Mouse (Mus musculus): ENCODE results near the gene Irak1bp1.

Irak1bp1 gene

DNA sequence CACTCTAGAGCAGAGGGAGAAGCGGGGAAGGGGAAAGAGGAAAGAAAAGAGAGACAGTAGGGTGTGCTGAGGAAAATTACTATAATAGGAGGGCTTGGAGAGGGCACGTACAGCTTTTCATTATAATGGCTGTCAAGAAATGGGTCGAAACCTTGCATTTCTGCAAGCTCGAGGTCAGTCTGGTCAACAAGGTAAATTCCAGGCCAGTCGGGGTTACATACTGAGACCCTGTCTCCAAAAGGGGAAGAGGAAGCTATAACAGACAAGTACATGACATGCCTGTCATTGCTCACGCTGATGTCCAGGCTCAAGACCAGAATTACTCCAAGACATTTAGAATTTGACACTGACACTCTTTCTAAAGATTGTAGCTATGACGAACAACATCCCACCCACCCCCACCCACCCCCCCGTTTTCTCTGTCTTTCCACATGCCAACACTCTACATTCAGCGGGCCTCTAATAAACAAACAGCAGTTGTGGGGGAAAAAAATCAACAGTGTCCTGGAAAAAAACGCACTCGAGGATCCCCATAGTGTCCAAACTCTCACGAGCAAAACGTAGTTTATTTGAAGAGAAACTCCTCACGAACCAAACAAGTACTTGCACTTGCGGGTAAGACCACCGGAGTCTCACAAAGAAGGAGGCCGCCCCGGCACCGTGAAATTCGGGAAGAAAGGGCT, at the start of gene Irak1bp1:
Gene Irak1bp1 (plus strand): TSS at position 534 of the 683 bp plus-strand sequence.
- no peak for DNase-seq (ENCODE audit: low spot score in 2 of 2)

DNA sequence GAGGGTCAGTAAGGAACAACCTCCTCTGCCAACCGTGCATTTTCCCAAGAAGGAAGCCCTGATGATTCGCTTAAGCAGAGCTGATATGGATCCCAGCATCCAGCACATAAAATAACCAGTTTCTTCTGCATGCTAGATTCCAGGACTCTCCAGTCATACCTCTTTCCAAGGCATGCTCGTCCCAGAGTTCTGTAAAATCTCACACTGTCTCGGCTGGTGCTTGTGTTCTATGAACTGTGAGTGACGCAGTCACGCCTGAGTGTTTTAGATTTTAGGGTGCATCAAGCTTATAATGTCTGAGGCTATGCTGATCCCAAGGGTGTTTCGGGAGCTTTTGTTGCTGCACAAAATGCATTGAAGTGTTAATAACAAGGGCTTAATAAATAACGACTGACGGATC, 41.0 kb upstream of the Irak1bp1 start:
- no peak for DNase-seq (ENCODE audit: low spot score in 2 of 2)

DNA sequence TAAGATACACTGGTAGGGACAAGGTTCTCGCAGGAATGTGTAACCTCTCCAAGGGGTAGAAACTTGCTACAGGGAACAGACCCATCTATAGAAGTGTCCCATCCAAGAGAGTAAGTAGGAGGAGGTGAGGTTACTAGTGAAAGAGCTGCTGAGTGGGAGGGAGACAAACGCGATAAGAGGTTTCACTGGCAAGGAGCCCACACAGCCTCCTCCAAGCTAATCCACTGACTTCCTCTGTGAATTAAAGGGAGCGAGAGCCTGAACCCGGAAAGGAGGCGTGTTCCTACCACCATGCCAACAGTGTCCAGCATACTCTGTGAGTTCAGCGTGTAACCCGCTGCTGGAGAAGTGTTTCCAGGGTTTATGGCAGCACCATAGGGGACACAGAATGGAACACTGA, 29.0 kb upstream of the Irak1bp1 start:
- DNase-seq (ENCODE audit: low spot score in 2 of 2), result no peak

DNA sequence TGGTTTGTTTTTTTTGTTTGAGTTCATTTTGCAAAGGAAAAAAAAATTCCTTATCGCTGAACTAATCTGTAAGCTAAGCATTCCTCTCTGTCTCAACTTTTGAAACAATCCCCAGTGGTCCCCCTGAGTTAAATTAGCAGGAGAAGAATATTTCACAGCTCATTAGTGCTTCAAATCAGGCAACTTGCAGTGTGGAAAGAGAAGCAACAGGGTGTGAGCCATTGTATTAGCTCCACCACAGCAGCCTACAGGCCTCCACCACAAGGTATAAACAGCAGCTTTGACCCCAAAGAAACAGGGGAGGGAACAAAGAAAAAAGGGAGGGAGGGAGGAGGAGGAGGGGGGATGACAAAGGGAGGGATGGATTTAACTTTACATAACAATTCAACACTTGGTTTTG, 22.2 kb upstream of the Irak1bp1 start:
- no peak for DNase-seq (ENCODE audit: low spot score in 2 of 2)

DNA sequence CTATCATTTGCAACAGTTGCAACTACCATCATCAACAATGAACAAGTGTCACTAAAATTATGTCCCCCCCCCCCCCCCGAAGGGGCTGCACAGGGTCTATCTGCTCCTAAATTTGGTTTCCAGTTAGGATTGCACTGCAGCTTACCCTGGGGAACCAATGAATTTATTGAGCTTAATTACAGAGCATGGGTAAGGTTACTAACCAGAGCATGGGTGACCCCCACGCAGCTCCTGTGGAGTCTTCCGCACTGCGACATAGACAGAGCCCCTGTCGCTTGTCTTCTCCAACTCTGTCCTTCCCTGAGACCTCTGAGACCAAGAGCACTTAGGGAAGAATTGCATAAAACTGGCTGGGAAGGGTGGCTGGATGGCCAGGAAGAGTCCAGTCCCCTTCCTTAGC, 21.7 kb upstream of the Irak1bp1 start:
- no peak for DNase-seq (ENCODE audit: low spot score in 2 of 2)

DNA sequence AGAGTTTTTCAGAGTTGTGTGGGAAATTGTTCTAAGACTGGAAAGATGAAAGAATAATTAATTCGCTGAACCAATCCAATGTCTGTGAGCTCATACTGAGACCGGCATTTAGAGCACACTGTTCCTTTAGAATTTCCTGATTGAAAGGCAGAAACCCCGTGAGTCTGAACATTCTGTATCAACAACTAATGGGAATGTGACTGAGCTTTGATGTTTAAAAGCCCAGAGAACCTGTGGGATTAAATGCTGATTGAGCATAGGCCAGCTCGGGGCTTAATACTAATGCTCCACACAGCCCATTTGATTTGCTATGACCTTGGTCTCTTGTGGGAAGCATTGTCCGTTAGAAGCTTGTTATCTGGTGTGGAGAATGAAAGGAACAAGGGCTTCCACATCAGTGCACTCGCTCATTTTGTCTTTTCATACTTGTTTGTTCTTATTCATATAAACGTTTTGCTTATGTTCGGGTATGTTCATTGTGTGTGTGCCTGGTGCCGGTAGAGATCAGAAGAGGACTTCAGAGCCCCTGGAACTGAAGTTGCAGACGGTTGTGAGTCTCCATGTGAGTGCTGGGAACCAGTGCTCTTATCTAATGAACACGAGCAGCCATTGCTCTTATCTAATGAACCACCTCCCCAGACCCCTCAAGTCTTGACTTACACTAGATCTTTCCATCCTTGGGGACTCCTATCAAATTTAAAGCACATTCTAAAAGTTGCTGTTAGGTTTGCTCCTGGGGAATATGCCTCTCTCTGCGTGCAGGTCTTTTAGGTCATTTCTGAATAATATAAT, 17.0 kb upstream of the Irak1bp1 start:
- DNase-seq (ENCODE audit: low spot score in 2 of 2), result no peak

DNA sequence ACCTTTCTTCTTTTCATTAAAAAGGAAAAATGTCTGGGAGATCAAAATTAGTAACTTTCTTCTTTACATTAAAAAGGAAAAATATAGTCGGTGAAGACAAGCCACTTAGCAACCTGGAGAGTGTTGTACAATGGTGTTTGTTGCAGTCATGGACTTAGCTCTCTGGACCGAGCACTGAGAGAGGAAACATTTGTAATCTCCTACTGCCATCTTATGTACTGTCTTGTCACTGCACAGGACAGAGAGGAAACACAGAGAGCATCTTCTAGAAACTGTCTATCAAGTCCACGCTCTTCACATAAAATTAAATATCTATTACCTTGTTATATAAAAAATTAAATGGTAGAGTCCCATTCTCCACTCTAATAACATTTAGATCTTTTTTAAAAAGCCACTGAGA, 14.8 kb upstream of the Irak1bp1 start:
- no peak for DNase-seq (ENCODE audit: low spot score in 2 of 2)

DNA sequence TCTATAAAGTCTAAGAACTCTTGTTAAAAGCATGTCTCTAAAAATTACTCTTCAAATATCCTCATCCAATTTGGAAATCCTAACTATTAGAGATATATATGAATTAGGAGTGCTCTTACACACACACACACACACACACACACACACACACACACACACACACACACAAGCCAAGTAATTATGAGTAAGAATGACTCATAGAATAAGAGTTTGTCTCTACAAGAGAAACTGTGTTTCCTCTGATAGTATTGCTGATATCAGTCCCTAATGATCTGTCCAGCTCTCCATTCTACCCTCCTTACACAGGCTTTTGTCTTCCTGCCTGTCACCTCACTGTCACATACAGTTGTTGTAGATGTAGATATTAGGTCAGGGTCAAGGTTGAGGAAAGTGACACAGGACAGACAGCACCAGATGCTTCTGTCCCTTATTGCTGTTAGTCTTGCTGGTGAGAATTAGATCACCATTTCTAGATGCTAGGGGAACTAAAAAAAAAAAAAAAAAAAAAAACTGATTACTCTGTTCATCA, 14.0 kb upstream of the Irak1bp1 start:
- no peak for DNase-seq (ENCODE audit: low spot score in 2 of 2)

DNA sequence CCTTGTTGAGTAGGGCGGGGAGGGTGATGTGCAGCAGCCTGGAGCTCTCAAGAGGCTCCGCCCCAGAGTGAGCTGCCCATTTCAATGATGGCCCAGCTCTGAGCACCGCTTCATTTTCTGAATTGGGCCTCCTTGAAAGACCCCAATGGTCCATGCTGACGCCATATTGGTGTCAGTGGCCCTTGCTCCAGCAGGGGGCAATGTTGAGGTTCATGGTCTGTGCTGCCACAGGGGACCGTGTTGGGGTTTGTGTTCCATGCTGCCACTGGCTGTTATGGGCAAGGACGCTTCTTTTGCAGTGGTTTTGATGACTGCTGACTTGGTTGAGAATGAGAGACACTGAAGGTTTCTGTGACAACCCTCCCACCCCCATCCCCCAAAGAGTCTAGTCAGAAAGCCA, 2.9 kb upstream of the Irak1bp1 start:
- DNase-seq (ENCODE audit: low spot score in 2 of 2), result no peak

DNA sequence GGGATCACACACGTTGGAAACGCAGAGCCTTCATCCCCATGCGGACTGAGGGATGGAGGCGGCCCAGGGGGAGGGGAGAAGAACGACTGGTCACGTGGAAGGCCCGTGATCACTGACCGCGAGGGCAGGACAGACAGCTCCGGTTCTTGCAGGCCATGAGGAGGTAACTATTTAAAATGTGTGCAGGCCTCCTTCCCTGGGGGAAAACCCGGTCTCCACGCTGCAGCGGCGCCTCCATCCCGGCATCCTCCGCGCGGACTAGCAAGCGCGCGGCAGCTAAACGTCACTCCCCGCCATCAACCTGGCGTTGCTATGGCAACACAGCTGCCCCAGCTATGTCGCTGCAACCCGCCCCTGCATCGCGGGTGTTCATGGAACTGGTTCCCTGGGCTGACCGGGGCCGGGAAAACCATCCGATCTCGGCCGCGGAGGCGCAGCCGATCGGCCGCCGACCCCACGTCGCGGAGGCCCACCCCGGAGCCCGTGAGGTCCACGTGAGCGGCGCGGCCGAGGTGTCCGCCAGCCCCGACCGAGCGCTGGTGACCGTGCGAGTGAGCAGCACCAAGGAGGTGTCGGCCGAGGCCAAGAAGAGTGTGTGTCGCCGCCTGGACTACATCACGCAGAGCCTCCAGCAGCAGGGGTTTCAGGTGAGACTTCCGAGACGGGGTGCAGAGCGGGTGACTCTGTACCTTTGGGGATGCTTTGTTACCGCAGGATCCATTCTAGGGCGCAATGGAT, 522 bp downstream of the Irak1bp1 start:
- peak; percentile 85 to 86 for DNase-seq (ENCODE audit: low spot score in 2 of 2)

DNA sequence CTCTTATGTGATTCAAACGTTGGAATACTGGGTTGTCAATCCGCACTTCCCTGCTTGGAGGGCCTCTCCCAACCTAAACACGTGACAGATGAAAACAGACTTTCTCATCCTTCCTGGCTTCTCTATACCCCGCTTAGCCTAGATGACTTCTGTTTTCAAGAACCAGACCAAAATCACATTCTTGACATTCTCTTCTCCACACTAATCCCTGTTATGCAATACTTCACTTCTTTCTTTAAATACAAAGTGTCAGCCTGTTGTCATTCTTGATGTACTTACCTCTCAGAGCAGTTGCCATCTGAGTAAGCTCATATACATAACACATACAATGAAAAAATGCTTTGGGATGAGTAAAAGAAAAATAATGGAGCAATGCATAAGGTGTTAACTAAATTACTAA, 2.6 kb downstream of the Irak1bp1 start:
- no peak for DNase-seq (ENCODE audit: low spot score in 2 of 2)

DNA sequence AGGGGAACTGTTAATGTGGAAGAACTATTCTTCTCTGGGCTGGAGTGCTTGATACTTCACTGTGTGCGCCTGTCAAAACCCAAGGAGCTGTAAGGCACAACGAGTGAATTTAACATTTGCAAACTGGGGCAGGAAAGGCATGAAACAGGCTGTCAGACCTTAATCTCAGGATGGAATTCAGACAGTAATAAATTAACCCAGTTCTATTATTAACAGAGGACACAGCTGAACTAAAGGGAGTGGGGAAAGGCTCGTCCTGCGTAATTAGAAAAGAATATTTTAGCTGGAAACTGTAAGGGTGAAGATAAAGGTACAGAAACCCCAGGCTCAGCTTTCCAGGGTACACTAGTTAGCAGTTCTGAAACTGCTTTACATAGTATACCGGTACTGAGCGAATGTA, 6.6 kb downstream of the Irak1bp1 start:
- DNase-seq (ENCODE audit: low spot score in 2 of 2), result no peak

DNA sequence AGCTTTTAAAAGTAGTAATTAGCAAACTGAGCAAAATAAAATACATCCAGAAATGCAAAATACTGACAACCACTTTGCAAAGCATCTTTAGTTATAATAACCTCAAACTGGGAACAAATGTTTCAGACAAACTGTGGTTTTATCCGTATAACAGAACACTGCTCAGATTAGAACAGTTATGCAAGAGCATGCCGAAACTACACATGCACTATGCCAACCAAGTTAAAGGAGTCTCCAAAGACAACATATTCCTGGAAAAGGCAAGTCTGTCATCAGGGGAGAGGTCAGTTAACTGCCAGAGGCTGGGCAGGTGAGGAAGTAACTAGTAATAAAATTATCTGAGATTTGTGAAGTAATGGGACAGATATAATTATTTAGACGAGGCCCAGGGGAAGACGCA, 13.3 kb downstream of the Irak1bp1 start:
- no peak for DNase-seq (ENCODE audit: low spot score in 2 of 2)

DNA sequence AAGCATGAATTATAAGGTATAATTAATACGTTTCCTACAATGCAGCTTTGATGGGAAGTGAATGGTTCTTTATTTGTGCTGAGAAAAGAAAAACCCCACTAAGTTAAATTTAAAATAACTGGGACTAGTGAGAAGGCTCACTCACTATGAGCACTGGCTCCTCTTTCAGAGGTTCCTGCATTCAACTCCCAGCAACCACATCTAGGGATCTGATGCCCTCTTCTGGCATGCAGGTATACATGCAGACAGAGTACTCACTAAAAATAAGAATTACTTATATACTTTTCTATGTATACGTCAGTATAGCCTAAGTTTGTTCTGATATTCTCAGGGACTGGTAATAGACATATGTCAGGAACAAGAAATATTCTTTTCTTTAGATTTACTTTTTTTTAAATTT, 24.7 kb downstream of the Irak1bp1 start:
- no peak for DNase-seq (ENCODE audit: low spot score in 2 of 2)

DNA sequence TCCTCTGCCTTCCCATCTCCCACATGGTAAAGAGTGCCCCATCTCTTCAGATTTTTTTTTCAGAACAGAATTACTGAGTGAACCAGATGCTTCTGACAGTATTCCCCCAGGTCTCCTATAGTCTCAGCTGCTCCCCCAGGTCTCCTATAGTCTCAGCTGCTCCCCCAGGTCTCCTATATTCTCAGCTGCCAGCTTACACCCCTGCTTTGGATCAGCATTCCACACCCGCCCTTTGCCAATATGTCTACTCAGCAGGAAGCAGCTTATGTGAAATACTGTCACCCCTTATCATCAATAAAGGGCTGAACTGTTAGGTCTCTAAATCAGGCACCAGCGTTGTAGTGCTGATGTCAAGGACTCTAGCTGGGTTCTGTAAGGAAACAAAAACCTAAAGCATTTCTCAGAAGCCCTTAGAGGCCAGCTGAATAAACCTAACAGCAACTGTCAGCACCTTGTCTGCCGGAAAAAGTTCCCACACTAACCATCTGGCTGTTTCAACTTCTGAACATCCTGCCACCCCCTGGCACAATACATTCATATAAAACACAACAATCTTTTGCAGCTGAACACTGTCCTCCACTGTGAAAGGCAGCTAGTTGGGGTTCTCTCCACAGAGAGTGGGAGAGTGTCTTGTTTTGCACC, 25.8 kb downstream of the Irak1bp1 start:
- no peak for DNase-seq (ENCODE audit: low spot score in 2 of 2)

DNA sequence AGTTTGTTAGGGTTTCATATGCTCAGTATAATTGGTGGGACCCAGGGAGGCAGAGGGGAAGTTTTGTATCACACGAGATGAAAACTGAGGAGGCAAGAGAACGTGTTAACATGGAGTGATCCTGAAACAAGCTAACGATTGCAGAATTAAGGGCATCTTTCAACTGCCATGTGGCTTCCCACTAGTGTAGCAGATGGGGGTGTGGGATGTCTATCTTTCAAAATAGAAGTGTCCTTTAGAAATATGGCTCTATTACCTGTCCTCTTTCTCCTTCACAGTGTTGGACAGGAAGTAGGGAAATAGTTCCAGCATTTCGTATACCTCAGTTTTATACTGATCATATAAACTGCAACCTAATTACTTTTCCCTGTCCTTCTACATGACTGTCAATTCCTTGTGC, 26.9 kb downstream of the Irak1bp1 start:
- no peak for DNase-seq (ENCODE audit: low spot score in 2 of 2)

DNA sequence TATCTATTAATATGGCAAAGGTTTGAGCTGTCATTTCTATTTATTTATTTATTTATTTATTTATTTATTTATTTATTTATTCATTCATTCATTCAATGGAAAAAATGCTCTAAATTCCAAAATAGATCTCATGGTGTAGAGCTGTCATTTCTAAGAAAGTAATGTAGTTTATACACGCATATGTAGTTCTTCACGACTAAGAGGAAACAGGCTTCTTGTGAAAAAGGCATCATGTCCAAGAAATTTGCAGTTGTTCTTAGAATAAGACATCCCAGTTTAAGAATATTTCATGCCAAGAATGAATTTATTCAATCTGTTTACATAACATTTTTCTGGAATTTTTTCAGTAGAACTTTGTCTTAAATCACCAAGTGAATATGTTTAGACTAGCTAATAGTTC, 31.5 kb downstream of the Irak1bp1 start:
- DNase-seq (ENCODE audit: low spot score in 2 of 2), result no peak

DNA sequence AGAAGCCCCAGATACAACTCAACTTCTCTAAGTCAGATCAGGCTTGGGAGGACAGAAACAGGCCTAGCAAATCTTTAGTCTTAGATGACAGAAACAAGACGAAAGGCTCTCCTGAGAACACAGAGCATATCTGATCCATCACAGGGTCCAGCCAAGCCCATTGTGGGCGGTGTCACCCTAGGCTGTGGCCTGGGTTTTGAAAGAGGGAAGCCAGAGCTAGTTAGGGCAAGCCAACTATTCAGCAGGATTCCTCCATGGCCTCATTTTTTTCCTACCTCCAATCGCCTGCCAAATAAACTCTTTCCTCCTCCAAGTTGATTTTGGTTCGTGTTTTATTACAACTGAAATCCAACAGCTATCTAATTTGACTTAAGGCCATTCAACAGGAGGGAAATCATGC, 32.0 kb downstream of the Irak1bp1 start:
- DNase-seq (ENCODE audit: low spot score in 2 of 2), result no peak

DNA sequence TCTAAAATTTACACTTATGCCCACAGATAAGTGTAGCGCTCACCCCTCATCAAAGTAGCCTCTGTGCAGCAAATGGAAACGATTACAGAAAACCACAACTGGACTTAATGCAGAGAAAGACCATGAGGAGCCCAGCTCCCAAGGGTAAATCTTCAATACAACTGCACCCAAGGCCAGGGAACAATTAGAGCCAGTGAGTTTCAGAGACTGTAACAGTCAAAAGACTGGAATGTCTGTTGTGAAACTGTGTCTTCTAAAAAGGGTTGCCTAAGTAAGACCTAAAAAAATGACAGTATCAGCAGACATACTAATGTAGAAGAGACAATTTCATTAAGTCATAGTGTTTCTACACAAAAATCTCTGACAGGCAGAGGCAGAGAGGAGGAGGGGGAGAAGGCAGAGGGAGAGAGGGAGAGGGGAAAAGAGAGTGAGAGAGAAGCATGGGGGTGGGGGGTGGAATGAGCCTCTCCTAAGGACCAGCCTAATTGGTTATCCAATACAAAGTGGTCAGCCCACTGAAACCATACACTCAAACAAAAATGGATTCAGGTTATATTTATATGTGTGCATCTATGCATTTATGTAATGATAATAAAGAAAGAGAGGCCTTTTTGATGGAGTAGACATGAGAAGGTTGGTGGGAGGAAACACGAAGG, 32.6 kb downstream of the Irak1bp1 start:
- DNase-seq (ENCODE audit: low spot score in 2 of 2), result no peak

DNA sequence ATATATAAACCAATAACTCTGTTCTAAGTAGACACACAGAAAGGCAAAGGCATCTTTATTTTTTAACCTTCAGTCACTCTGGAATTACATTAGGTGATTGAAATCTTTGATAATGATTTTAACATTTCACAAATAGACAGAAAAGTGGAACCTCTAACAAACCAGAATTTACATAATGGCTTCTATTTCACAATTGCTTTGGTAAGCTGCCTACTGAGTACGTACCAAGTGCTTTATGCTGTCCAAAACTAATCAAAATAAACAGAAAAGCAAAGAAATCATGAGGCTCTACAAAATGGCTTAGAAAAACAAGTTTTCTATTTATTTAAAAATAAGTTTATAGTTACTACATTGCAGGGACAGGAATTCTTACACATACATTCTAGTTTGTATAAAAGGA, 36.8 kb downstream of the Irak1bp1 start:
- DNase-seq (ENCODE audit: low spot score in 2 of 2), result no peak

DNA sequence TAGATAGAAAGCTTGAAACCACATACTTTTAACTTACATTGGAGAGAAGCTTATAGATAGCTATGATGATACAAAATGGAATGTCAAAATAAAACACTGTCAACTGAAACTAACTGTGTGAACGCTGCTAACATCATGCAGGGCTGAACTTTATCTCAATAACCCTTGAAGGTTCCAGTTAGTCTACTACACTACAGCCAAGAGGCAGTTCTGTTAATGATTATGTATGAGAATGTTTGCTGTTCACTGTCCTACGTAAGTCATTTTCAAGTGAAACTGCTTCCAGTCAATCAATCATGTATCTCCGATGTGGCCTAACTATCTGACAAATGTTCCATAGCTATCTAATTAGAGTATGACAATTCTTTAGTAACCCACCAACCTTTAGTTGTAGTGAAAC, 38.4 kb downstream of the Irak1bp1 start:
- no peak for DNase-seq (ENCODE audit: low spot score in 2 of 2)

DNA sequence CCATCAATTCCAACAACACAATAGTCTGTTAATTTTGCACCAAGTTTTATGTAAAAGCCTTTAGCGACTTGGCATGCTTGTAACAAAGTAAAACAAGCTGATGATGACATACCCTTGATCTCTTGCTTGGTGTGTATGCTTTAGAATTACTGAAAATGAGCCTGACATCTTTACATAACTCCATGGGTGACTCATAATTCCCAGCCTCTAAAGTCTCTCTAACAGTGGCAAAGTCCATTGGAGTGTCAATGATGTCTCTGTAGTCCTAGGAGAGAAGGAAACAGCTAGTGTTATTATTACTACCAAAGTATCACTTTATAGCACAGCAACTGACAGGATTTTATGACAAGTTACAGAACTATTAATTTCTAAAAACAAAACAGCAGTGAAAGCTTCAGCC, 47.7 kb downstream of the Irak1bp1 start:
- no peak for DNase-seq (ENCODE audit: low spot score in 2 of 2)
